Mouse (Mus musculus): Measurements from ENCODE around the gene Retn. TPM values are rescaled to one million over a fixed set of nuclear protein-coding genes. Genes with fewer than 3 reads are reported as not detected.

Retn gene
- 0.39 TPM in 1 of 2 replicates, not detected in the other for polyA plus RNA-seq (2012; ENCODE audit: insufficient read depth, low replicate concordance)

DNA sequence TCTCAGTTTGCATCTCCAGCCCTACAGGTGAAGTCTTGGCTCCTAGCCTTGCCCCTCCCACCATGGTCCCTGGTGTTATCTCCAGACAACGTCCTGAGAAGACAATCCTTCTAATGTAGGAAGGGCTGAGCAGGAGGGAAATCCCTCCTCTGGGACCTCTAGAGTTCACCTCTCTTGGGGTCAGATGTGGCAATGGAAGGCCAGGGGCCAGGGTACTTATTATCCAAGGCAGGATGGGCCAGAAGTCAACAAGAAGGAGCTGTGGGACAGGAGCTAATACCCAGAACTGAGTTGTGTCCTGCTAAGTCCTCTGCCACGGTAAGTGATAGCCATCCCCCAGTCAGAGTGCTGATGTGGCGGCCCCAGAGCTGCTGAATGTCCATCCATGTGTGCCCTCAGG, at the start of gene Retn:
Gene Retn (plus strand): TSS at position 245 of the 400 bp plus-strand sequence.
- Histone ChIP-seq H3K36me3 (replicated peaks; ENCODE audit: low read length) (no peaks in the 10 kb centered on the region), H3K4me1 (peaks cover 48% of the 10 kb centered on the region), H3K27me3 (replicated peaks) (peaks cover 28% of the 10 kb centered on the region), H3K4me3 (replicated peaks) (no peak within 1 kb of the TSS), H3K9me3 (no peaks in the 10 kb centered on the region)
- TF ChIP-seq GATA1 (IDR thresholded peaks at IDR 0.05; ENCODE audit: borderline replicate concordance, low read length) (no peak), FLI1 (IDR thresholded peaks at IDR 0.05; ENCODE audit: low read length) (no peak)

DNA sequence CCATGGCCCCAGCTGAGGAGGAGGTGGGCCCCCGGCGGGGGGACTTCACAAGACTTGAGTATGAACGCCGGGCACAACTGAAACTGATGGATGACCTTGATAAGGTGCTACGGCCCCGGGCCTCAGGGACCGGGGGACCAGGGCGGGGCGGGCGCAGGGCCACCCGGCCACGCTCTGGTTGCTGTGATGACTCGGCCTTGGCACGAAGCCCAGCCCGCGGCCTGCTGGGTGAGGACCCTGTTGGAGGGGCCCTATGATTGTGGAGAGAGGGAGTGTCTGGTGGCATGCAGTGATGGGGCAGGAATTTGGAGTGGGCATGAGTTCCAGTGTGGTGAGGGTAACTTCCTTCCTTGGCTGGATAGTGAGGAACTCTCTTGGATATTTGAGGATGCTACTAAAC, 49.0 kb upstream of the Retn start:
- H3K36me3 ChIP-seq (replicated peaks; ENCODE audit: low read length) = peaks cover 52% of the 10 kb centered on the region
- no peaks in the 10 kb centered on the region for H3K9me3 ChIP-seq
- peaks cover 41% of the 10 kb centered on the region for H3K4me1 ChIP-seq
- peaks cover 19% of the 10 kb centered on the region for H3K27me3 ChIP-seq (replicated peaks)
- no peak overlapping the region for H3K4me3 ChIP-seq (replicated peaks)
- TF ChIP-seq GATA1 (IDR thresholded peaks at IDR 0.05; ENCODE audit: borderline replicate concordance, low read length) (no peak), FLI1 (IDR thresholded peaks at IDR 0.05; ENCODE audit: low read length) (no peak)

DNA sequence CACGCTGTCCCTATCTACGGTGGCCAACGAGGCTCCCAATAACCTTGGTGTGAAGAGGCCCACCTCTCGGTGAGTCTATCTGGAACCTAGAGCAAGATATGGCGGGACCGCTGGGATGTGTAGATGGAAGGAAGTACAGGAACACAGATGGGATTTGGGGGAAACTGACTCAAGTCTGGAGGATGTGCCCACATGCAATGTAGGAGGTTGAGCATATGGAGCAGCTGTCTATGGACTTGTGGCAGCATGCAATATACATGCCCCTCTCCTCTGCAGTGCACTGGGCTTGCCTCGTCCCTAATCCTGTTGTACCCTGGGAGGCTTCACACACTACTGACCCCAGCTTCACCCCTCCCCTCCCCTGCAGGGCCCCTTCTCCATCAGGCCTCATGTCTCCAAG, 47.7 kb upstream of the Retn start:
- peaks cover 14% of the 10 kb centered on the region for H3K27me3 ChIP-seq (replicated peaks)
- H3K9me3 ChIP-seq = no peaks in the 10 kb centered on the region
- peak overlapping the region; percentile 47 for H3K4me3 ChIP-seq (replicated peaks)
- no peak for TF ChIP-seq FLI1 (IDR thresholded peaks at IDR 0.05; ENCODE audit: low read length)
- TF ChIP-seq GATA1 (IDR thresholded peaks at IDR 0.05; ENCODE audit: borderline replicate concordance, low read length) = no peak
- peaks cover 65% of the 10 kb centered on the region for H3K36me3 ChIP-seq (replicated peaks; ENCODE audit: low read length)
- H3K4me1 ChIP-seq = peaks cover 41% of the 10 kb centered on the region

DNA sequence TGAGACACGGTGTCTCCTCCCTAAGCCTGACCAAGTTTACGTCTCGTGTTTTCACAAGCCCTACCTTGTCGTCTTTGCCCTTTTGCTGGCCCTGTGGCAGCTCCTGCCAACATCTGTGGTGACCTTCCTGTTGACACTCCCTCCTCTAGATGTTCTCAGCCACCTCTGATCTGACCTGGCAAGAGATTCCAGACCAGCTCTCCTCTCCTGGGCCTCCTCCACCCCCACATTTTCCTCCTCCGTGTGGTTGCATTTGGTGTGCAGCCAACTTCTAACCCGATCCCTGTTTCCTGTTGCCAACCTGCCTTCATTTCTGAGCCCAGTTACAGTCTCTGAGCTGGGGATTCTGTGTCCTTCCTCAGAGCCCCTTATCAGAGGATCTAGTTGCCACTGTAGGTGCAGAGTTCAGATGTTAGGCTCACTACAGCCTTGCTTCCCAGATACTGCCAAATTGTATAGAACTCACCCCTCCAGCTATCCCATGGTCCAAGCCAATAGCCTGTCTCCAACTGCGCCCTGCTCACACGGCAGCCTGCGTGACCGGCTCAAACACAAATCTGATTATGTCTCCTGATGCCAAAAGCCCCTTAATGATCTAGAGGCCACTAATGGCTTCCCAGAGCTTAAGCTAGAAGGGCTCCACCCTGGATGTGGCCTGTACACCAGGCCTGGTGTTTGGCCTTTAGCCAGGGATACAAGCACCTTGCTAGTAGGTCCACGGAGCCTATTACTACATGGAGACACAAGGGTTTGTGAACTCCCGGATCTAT, 46.3 kb upstream of the Retn start:
- Histone ChIP-seq H3K27me3 (replicated peaks) (peaks cover 4% of the 10 kb centered on the region), H3K36me3 (replicated peaks; ENCODE audit: low read length) (peaks cover 79% of the 10 kb centered on the region), H3K9me3 (no peaks in the 10 kb centered on the region), H3K4me3 (replicated peaks) (no peak overlapping the region), H3K4me1 (peaks cover 41% of the 10 kb centered on the region)
- no peak for TF ChIP-seq GATA1 (IDR thresholded peaks at IDR 0.05; ENCODE audit: borderline replicate concordance, low read length)
- no peak for TF ChIP-seq FLI1 (IDR thresholded peaks at IDR 0.05; ENCODE audit: low read length)

DNA sequence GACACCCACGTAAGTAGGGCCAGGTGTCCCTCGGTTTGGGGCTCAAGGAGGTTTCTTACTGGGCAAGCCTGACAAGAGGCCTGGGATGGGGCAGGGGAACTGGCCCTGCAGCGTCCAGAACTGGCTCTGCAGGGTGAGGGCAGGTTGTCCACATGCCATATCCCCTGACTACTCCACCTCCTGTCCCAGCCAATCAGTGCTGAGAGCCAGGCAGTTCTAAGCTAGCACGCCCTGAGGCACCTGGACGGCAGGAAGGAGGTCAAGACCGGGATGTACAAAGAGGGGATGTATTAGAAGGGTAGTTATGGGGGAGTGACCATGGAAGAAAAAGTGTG, 45.8 kb upstream of the Retn start:
- TF ChIP-seq GATA1 (IDR thresholded peaks at IDR 0.05; ENCODE audit: borderline replicate concordance, low read length) (no peak), FLI1 (IDR thresholded peaks at IDR 0.05; ENCODE audit: low read length) (no peak)
- H3K27me3 ChIP-seq (replicated peaks) = no peaks in the 10 kb centered on the region
- peaks cover 41% of the 10 kb centered on the region for H3K4me1 ChIP-seq
- peaks cover 84% of the 10 kb centered on the region for H3K36me3 ChIP-seq (replicated peaks; ENCODE audit: low read length)
- H3K4me3 ChIP-seq (replicated peaks) = no peak overlapping the region
- H3K9me3 ChIP-seq = no peaks in the 10 kb centered on the region

DNA sequence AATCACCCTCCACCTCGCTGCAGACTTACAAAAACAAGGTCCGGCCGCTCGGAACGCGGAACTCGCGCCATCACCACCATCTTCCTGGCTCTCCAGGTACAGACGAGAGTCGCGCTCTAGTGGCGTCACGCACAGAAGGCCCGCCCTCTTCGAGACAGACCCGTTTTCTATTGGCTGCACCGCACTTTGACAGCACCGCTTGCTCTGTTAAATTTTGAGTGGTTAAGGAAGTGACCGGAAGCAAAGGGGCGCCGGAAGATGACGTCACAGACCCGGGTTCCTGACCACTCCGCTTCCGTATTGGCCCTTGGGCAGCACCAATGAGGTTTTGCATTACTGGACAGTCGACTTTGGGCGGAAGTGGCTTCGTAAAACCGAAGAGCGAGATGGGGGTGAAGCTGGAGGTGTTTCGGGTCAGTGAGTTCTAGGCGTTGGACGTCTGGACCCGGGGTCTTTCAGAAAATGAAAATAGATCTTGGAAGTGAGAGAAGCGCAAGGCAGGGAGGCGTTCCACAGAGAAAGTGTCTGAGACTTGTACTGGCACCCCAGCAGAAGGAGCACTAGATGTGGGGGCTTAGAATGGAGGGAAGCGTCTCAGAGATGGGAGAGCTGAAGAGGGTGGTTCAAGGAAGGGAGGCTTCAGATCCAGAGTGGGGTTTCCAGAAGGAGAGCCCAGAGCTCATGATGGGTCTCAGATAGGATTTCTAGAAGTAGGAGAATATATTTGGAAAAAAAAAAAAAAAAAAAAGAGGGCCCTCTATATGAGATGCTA, 34.2 kb upstream of the Retn start, which contains the start of the genes Xab2 and Pet100:
Gene Xab2 (minus strand): TSS at position 118 of the 772 bp plus-strand sequence.
Gene Pet100 (plus strand): TSS at position 350 of the 772 bp plus-strand sequence.
- no peaks in the 10 kb centered on the region for H3K27me3 ChIP-seq (replicated peaks)
- peak within 1 kb of the TSS; percentile 98 for H3K4me3 ChIP-seq (replicated peaks)
- peaks cover 43% of the 10 kb centered on the region for H3K4me1 ChIP-seq
- TF ChIP-seq FLI1 (IDR thresholded peaks at IDR 0.05; ENCODE audit: low read length) (peak; percentile 63; the same call in 1 of the 2 replicates), GATA1 (IDR thresholded peaks at IDR 0.05; ENCODE audit: borderline replicate concordance, low read length) (no peak)
- peaks cover 65% of the 10 kb centered on the region for H3K36me3 ChIP-seq (replicated peaks; ENCODE audit: low read length)
- H3K9me3 ChIP-seq = no peaks in the 10 kb centered on the region

DNA sequence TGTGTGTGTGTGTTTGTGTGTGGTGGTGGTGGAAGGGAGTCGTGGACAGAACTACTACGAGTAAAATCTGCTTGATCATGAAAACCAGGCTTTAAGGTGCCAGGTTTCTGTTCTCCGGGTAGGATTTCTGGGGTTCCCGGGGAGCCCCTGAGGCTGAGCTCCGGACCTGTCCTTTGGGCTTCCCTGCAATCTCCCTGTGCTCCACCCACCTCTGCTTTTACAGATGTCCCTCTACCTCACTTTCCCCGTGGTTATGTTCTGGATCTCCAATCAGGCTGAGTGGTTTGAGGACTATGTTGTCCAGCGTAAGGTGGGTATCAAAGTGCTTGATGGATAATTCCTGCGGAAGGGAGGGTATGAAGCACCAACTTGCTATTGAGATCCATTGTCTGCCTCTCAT, 33.5 kb upstream of the Retn start:
- Histone ChIP-seq H3K4me3 (replicated peaks) (peak overlapping the region; percentile 98), H3K36me3 (replicated peaks; ENCODE audit: low read length) (peaks cover 59% of the 10 kb centered on the region), H3K4me1 (peaks cover 50% of the 10 kb centered on the region), H3K27me3 (replicated peaks) (no peaks in the 10 kb centered on the region), H3K9me3 (no peaks in the 10 kb centered on the region)
- TF ChIP-seq FLI1 (IDR thresholded peaks at IDR 0.05; ENCODE audit: low read length) (no peak), GATA1 (IDR thresholded peaks at IDR 0.05; ENCODE audit: borderline replicate concordance, low read length) (no peak)

DNA sequence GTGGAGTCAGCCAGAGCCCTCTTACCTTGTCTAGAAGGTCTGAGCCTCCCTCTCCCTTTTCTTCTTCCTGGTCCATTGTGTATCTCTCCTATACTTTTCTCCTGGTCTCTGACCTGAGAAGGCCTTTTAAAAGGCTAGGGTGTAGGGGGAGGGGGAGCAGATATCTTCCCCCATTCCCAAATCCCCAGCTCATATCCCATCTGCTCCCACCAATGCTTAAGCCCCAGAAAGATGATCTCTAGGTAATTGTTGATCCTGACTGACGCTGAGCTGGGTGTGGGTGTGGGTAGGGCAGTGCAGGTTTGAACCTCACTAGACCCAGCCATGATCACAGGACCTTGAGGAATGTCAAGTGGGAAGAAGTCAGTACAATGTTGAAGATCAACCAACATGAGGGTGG, 30.1 kb upstream of the Retn start, which contains the start of gene Pcp2:
Gene Pcp2 (minus strand): TSS at position 101 of the 400 bp plus-strand sequence.
- TF ChIP-seq FLI1 (IDR thresholded peaks at IDR 0.05; ENCODE audit: low read length) = no peak
- no peak for TF ChIP-seq GATA1 (IDR thresholded peaks at IDR 0.05; ENCODE audit: borderline replicate concordance, low read length)
- H3K36me3 ChIP-seq (replicated peaks; ENCODE audit: low read length) = peaks cover 34% of the 10 kb centered on the region
- no peaks in the 10 kb centered on the region for H3K27me3 ChIP-seq (replicated peaks)
- no peak within 1 kb of the TSS for H3K4me3 ChIP-seq (replicated peaks)
- peaks cover 48% of the 10 kb centered on the region for H3K4me1 ChIP-seq
- H3K9me3 ChIP-seq = no peaks in the 10 kb centered on the region

DNA sequence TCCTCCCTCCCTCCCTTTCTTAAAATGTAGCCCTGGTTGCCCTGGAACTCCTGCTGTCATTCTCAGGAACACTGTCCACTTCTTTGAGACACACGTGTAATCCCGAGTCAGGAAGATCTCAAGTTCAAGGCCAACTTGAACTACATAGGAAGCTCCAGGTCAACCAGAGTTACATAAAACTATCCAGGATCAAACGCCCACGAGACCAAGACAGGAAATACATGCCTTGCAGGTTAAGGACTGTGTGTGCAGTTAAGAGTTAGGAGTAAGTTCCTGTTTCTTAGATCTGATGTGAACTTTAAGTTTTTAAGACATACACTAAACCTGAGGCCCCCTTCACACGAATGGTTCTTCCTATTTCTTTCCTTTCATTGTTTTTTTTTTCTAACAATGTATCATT, 28.6 kb upstream of the Retn start:
- TF ChIP-seq GATA1 (IDR thresholded peaks at IDR 0.05; ENCODE audit: borderline replicate concordance, low read length) (no peak), FLI1 (IDR thresholded peaks at IDR 0.05; ENCODE audit: low read length) (no peak)

DNA sequence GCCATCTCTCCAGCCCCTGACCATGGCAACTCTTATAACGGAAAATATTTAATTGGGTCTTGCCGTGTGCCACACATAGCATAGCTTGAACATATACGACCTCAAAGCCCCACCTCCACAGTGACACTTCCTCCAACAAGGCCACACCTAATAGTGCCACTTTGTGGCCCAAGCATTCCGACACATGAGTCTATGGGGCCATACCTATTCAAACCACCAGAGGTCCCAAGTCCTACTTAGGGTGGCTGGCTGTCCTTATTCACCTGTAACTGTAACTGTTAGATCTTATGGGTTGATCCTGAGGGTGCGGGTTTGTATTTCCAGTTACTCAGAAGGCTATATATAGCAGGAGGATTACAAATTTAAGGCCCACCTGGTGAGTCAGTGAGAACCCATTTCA, 27.6 kb upstream of the Retn start:
- no peaks in the 10 kb centered on the region for H3K9me3 ChIP-seq
- TF ChIP-seq FLI1 (IDR thresholded peaks at IDR 0.05; ENCODE audit: low read length) (no peak), GATA1 (IDR thresholded peaks at IDR 0.05; ENCODE audit: borderline replicate concordance, low read length) (no peak)
- no peak overlapping the region for H3K4me3 ChIP-seq (replicated peaks)
- H3K27me3 ChIP-seq (replicated peaks) = no peaks in the 10 kb centered on the region
- peaks cover 38% of the 10 kb centered on the region for H3K36me3 ChIP-seq (replicated peaks; ENCODE audit: low read length)
- H3K4me1 ChIP-seq = peaks cover 52% of the 10 kb centered on the region

More for the DNA sequence above, 28.6 kb upstream of the Retn start:
- Histone ChIP-seq H3K4me1 (peaks cover 52% of the 10 kb centered on the region), H3K27me3 (replicated peaks) (no peaks in the 10 kb centered on the region), H3K36me3 (replicated peaks; ENCODE audit: low read length) (peaks cover 35% of the 10 kb centered on the region), H3K4me3 (replicated peaks) (no peak overlapping the region), H3K9me3 (no peaks in the 10 kb centered on the region)

Measured in megakaryocyte, embryonic 14.5 days (primary cell).